Mouse (Mus musculus) lung, embryonic 15.5 days (tissue): ENCODE data around the gene Eif6. TPM values are rescaled to one million over a fixed set of nuclear protein-coding genes. Genes with fewer than 3 reads are reported as not detected.

ENCODE experiments used
- ATAC-seq: fragments of 200-750 bp; cut with Nextera tagmentation; 2 replicates; pipeline ENCODE4 v1.8.0; 2017; ENCODE audit warnings: moderate number of reproducible peaks, borderline replicate concordance; ENCODE audit not compliant: low FRiP score, low TSS enrichment; ENCODE audit errors: extremely low read depth
- H3K27ac ChIP-seq: fragments of 300-500 bp; sonication (generic); 2 replicates; pipeline ENCODE4 v1.5.1; 2015; ENCODE audit warnings: moderate library complexity, mild to moderate bottlenecking, inconsistent platforms
- H3K27me3 ChIP-seq: fragments of 300-500 bp; sonication (generic); 2 replicates; pipeline ENCODE4 v1.6.1; 2015; ENCODE audit warnings: inconsistent platforms
- H3K36me3 ChIP-seq: fragments of 300-500 bp; sonication (generic); 2 replicates; pipeline ENCODE4 v1.6.1; 2015; ENCODE audit warnings: inconsistent platforms
- H3K4me1 ChIP-seq: fragments of 300-500 bp; sonication (generic); 2 replicates; pipeline ENCODE4 v1.6.1; 2015; ENCODE audit warnings: inconsistent platforms
- H3K4me2 ChIP-seq: fragments of 300-500 bp; sonication (generic); 2 replicates; pipeline ENCODE4 v1.6.1; 2015; ENCODE audit warnings: inconsistent platforms, mild to moderate bottlenecking, moderate library complexity
- H3K4me3 ChIP-seq: fragments of 300-500 bp; sonication (generic); 2 replicates; pipeline ENCODE4 v1.5.1; 2015; ENCODE audit warnings: mild to moderate bottlenecking, inconsistent platforms
- H3K9ac ChIP-seq: fragments of 300-500 bp; sonication (generic); 2 replicates; pipeline ENCODE4 v1.6.1; 2015; ENCODE audit warnings: inconsistent platforms
- H3K9me3 ChIP-seq: fragments of 300-500 bp; sonication (generic); 2 replicates; pipeline ENCODE4 v1.6.1; 2016; ENCODE audit warnings: inconsistent platforms
- WGBS: fragments of 180-500 bp; shearing (Covaris S2); methylation state at CpG from one replicate; pipeline ENCODE4 v1.1.7; 2015; 5-methylcytosine and 5-hydroxymethylcytosine counted together
- polyA plus RNA-seq: library from polyadenylated mRNA; unstranded; fragments of >200 nt; fragmentation: Nextera tagmentation; extraction: Ambion mirVana; gene quantifications from 2 replicates; pipeline ENCODE4 v1.2.1, GENCODE M21; 2015

Gene Eif6
- polyA plus RNA-seq, 1 experiment from 2014 or later: 184 TPM

GRCm38 (mm10) chr2:155820779-155821178 is 5.9 kb downstream of the Eif6 start:
- H3K27me3 ChIP-seq: no peaks in the 10 kb centered on the region
- 90% methylated on average over 5 of the region's 5 CpGs for WGBS
- H3K4me2 ChIP-seq: no peak overlapping the region
- no peaks in the 10 kb centered on the region for H3K9me3 ChIP-seq
- H3K36me3 ChIP-seq: peaks cover 40% of the 10 kb centered on the region
- H3K27ac ChIP-seq: no peak overlapping the region
- no peak overlapping the region for H3K9ac ChIP-seq
- H3K4me1 ChIP-seq: peaks cover 24% of the 10 kb centered on the region
- H3K4me3 ChIP-seq: no peak overlapping the region
- ATAC-seq: no peak

- H3K9ac ChIP-seq: peak overlapping the region; percentile 75; the same call in 1 of the 2 replicates
- H3K4me3 ChIP-seq: peak overlapping the region; percentile 84
- H3K27ac ChIP-seq: peak overlapping the region; percentile 81
- no peaks in the 10 kb centered on the region for H3K9me3 ChIP-seq
- peak overlapping the region; percentile 24 for H3K4me2 ChIP-seq
- 63% methylated on average over 6 of the region's 6 CpGs for whole genome bisulfite sequencing
- ATAC-seq: peak; percentile 24
- no peaks in the 10 kb centered on the region for H3K27me3 ChIP-seq
- peaks cover 15% of the 10 kb centered on the region for H3K4me1 ChIP-seq
- peaks cover 40% of the 10 kb centered on the region for H3K36me3 ChIP-seq
Observed at GRCm38 (mm10) chr2:155819449-155820251, 7.1 kb downstream of the Eif6 start.

- ATAC-seq: no peak
Observed at GRCm38 (mm10) chr2:155819392-155819448, 7.5 kb downstream of the Eif6 start, which contains the start of gene BC029722. Gene BC029722 (minus strand): TSS chr2:155819426.

GRCm38 (mm10) chr2:155818596-155819391 is 7.9 kb downstream of the Eif6 start:
- peak overlapping the region; percentile 86 for H3K4me2 ChIP-seq
- WGBS: under 1% methylated on average over 37 of the region's 37 CpGs
- peak overlapping the region; percentile 81 for H3K27ac ChIP-seq
- peak; percentile 96 for ATAC-seq
- peaks cover 37% of the 10 kb centered on the region for H3K36me3 ChIP-seq
- H3K9me3 ChIP-seq: no peaks in the 10 kb centered on the region
- peaks cover 15% of the 10 kb centered on the region for H3K4me1 ChIP-seq
- peak overlapping the region; percentile 75 for H3K9ac ChIP-seq
- peak overlapping the region; percentile 84 for H3K4me3 ChIP-seq
- no peaks in the 10 kb centered on the region for H3K27me3 ChIP-seq

More at GRCm38 (mm10) chr2:155819392-155819448, 7.5 kb downstream of the Eif6 start, which contains the start of gene BC029722:
- Histone ChIP-seq H3K4me2 (peak within 1 kb of the TSS; percentile 86), H3K9me3 (no peaks in the 10 kb centered on the region), H3K36me3 (peaks cover 40% of the 10 kb centered on the region), H3K4me3 (peak within 1 kb of the TSS; percentile 84), H3K27me3 (no peaks in the 10 kb centered on the region), H3K4me1 (peaks cover 15% of the 10 kb centered on the region), H3K9ac (peak within 1 kb of the TSS; percentile 75), H3K27ac (peak within 1 kb of the TSS; percentile 81)

- WGBS: 68% methylated on average over 10 of the region's 10 CpGs
- Histone ChIP-seq H3K9ac (no peak overlapping the region), H3K27me3 (no peaks in the 10 kb centered on the region), H3K36me3 (peaks cover 26% of the 10 kb centered on the region), H3K4me2 (peak overlapping the region; percentile 86), H3K4me1 (peaks cover 15% of the 10 kb centered on the region), H3K4me3 (peak overlapping the region; percentile 84; the same call in 1 of the 2 replicates), H3K27ac (no peak overlapping the region), H3K9me3 (no peaks in the 10 kb centered on the region)
- ATAC-seq: no peak
Observed at GRCm38 (mm10) chr2:155817301-155818245, 9.2 kb downstream of the Eif6 start.

- Histone ChIP-seq H3K4me2 (no peak overlapping the region), H3K4me1 (peaks cover 15% of the 10 kb centered on the region), H3K27me3 (no peaks in the 10 kb centered on the region), H3K4me3 (no peak overlapping the region), H3K9me3 (no peaks in the 10 kb centered on the region), H3K9ac (no peak overlapping the region), H3K27ac (no peak overlapping the region), H3K36me3 (peaks cover 14% of the 10 kb centered on the region)
- no peak for ATAC-seq
- 95% methylated on average over 1 of the region's 1 CpGs for WGBS
Observed at GRCm38 (mm10) chr2:155816179-155816578, 10.5 kb downstream of the Eif6 start.

- Histone ChIP-seq H3K27me3 (no peaks in the 10 kb centered on the region), H3K4me3 (no peak overlapping the region), H3K4me1 (peaks cover 15% of the 10 kb centered on the region), H3K36me3 (0 out of 2 replicates have a peak, but pooled peaks cover 2% of the 10 kb centered on the region), H3K27ac (no peak overlapping the region), H3K4me2 (no peak overlapping the region), H3K9ac (no peak overlapping the region), H3K9me3 (no peaks in the 10 kb centered on the region)
- ATAC-seq: no peak
- 26% methylated on average over 5 of the region's 5 CpGs for WGBS
Observed at GRCm38 (mm10) chr2:155814829-155815228, 11.9 kb downstream of the Eif6 start.

GRCm38 (mm10) chr2:155812637-155813036 is 14.1 kb downstream of the Eif6 start:
- no peak overlapping the region for H3K27ac ChIP-seq
- no peak overlapping the region for H3K4me2 ChIP-seq
- no peaks in the 10 kb centered on the region for H3K36me3 ChIP-seq
- H3K4me3 ChIP-seq: no peak overlapping the region
- 59% methylated on average over 4 of the region's 4 CpGs for WGBS
- H3K9me3 ChIP-seq: no peaks in the 10 kb centered on the region
- ATAC-seq: no peak
- no peak overlapping the region for H3K9ac ChIP-seq
- H3K4me1 ChIP-seq: peaks cover under 1% of the 10 kb centered on the region
- H3K27me3 ChIP-seq: no peaks in the 10 kb centered on the region

- no peaks in the 10 kb centered on the region for H3K36me3 ChIP-seq
- no peak overlapping the region for H3K4me3 ChIP-seq
- no peak overlapping the region for H3K9ac ChIP-seq
- ATAC-seq: no peak
- H3K27ac ChIP-seq: no peak overlapping the region
- 38% methylated on average over 16 of the region's 16 CpGs for WGBS
- no peak overlapping the region for H3K4me2 ChIP-seq
- no peaks in the 10 kb centered on the region for H3K4me1 ChIP-seq
- H3K27me3 ChIP-seq: no peaks in the 10 kb centered on the region
- no peaks in the 10 kb centered on the region for H3K9me3 ChIP-seq
Observed at GRCm38 (mm10) chr2:155811821-155812396, 14.8 kb downstream of the Eif6 start.

GRCm38 (mm10) chr2:155809620-155810019 is 17.1 kb downstream of the Eif6 start:
- Histone ChIP-seq H3K27ac (no peak overlapping the region), H3K4me2 (no peak overlapping the region), H3K27me3 (no peaks in the 10 kb centered on the region), H3K9me3 (no peaks in the 10 kb centered on the region), H3K9ac (no peak overlapping the region), H3K4me3 (no peak overlapping the region), H3K36me3 (no peaks in the 10 kb centered on the region), H3K4me1 (no peaks in the 10 kb centered on the region)
- ATAC-seq: no peak
- WGBS: 70% methylated on average over 4 of the region's 4 CpGs

GRCm38 (mm10) chr2:155807408-155807807 is 19.3 kb downstream of the Eif6 start:
- WGBS: 44% methylated on average over 4 of the region's 4 CpGs
- Histone ChIP-seq H3K27ac (no peak overlapping the region), H3K4me1 (no peaks in the 10 kb centered on the region), H3K9me3 (no peaks in the 10 kb centered on the region), H3K4me3 (no peak overlapping the region), H3K9ac (no peak overlapping the region), H3K36me3 (no peaks in the 10 kb centered on the region), H3K4me2 (no peak overlapping the region), H3K27me3 (no peaks in the 10 kb centered on the region)
- ATAC-seq: no peak
